Mouse (Mus musculus) regulatory T cell (primary cell): ENCODE results near the gene Vcan.

ENCODE experiments used
- in situ Hi-C: fragments of 300-600 bp; cut with MboI, MseI; formaldehyde crosslinking; loops from one replicate; pipeline ENCODE4 v1.15.1; 2025; ENCODE audit warnings: high pct_unique_total_duplicates

Vcan gene

DNA sequence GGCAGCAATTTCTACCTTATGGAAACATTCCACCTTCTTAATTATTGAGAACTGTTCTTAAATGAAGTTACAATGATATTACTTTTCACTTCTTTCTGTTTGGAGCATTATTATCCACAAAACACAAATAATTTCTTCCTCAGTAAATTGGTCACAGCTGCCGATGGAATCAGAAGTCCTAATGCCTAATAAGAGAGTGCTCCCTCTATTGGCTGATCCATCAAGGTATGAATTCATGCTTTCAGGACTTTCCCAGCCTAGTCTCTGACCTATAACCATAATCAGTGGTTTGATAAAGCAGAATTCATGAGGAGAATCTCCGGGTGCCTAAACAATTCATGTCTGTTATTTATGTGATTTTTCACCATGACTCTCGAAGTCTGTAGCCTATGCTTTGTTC lies 123.2 kb downstream of the Vcan start:
- in situ Hi-C loops, result no loop called here

GRCm38 (mm10) chr13:89607399-89607798 lies 134.9 kb downstream of the Vcan start:
- in situ Hi-C loops, result no loop called here
